Mouse (Mus musculus): ENCODE data around the gene Ccdc138. TPM values are rescaled to one million over a fixed set of nuclear protein-coding genes. Genes with fewer than 3 reads are reported as not detected.

The Ccdc138 gene
- polyA plus RNA-seq, 1 experiment = 0.44 TPM

DNA sequence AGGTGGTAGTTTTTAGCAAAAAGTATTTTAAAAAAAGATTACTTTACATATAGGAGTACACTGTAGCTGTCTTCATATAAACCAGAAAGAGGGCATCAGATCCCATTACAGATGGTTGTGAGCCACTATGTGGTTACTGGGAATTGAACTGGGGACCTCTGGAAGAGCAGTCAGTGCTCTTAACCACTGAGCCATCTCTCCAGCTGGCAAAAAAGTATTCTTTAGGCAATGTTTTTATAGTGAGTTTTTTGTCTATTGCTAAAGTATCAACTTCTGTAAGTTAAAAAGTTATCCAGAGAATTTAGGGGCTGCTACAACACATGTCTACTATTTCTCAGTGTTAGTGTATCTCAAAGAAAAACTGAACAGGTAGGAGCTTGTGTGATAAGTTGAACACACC, 1.0 kb upstream of the Ccdc138 start:
- H3K36me3 ChIP-seq (ENCODE audit: control insufficient read depth, insufficient read depth) = peaks cover 31% of the 10 kb centered on the region

DNA sequence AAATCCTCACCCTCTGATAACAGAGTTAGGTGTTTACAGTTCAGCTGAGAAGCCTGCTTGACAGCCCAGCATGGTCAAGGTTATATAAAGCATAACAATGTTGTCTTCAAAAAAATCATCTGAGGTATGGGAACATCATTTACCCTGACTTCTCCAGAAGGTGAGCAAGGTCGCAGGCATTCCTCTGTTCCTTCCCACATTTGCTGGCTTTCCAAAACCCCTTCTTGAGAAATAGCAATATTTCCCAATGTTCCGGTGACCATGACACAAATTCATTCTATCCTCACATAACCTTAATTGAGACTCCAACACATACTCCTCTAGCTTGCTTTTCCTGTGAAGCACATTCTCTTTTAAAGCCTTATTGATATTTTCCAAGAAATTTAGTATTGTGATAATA, 768 bp downstream of the Ccdc138 start:
- no peaks in the 10 kb centered on the region for H3K79me2 ChIP-seq (ENCODE audit: control insufficient read depth, insufficient read depth)
- TF ChIP-seq SRF (IDR thresholded peaks at IDR 0.05; ENCODE audit: control insufficient read depth, insufficient read length, low read depth) (no peak), REST (IDR thresholded peaks at IDR 0.05; ENCODE audit: insufficient read depth, insufficient read length) (no peak), POLR2AphosphoS2 (IDR thresholded peaks at IDR 0.05; ENCODE audit: insufficient read length, low read depth) (no peak), USF1 (IDR thresholded peaks at IDR 0.05; ENCODE audit: low read depth) (no peak), TCF3 (IDR thresholded peaks at IDR 0.05; ENCODE audit: insufficient read length, low read depth) (no peak), TCF12 (IDR thresholded peaks at IDR 0.05; ENCODE audit: insufficient read depth, poor library complexity, severe bottlenecking) (no peak), CEBPB (IDR thresholded peaks at IDR 0.05; ENCODE audit: insufficient read depth, poor library complexity, severe bottlenecking) (no peak), E2F4 (IDR thresholded peaks at IDR 0.05; ENCODE audit: insufficient read depth) (no peak), MYOG (IDR thresholded peaks at IDR 0.05; ENCODE audit: control insufficient read depth in 1 of 3, insufficient read depth in 1 of 3, insufficient read length in 2 of 3, low read depth in 2 of 3) (no peak), MYOD1 (IDR thresholded peaks at IDR 0.05; ENCODE audit: control insufficient read depth in 1 of 3, insufficient read length in 2 of 3, low read depth in 2 of 3) (no peak), POLR2A (IDR thresholded peaks at IDR 0.05; ENCODE audit: insufficient read length, low read depth) (no peak), MAX (IDR thresholded peaks at IDR 0.05; ENCODE audit: low read depth) (no peak)
- H3K4me3 ChIP-seq = peak overlapping the region; percentile 56
- peak overlapping the region; percentile 30 for H3ac ChIP-seq (ENCODE audit: control insufficient read depth, insufficient read length)
- H3K36me3 ChIP-seq (ENCODE audit: control insufficient read depth, insufficient read depth) = peaks cover 13% of the 10 kb centered on the region
- H3K4me2 ChIP-seq (ENCODE audit: low read depth) = peak overlapping the region; percentile 69
- no peaks in the 10 kb centered on the region for H3K27me3 ChIP-seq (ENCODE audit: control insufficient read depth, insufficient read depth, insufficient read length)

More for the DNA sequence above, 1.0 kb upstream of the Ccdc138 start:
- Histone ChIP-seq H3K79me2 (ENCODE audit: control insufficient read depth, insufficient read depth) (no peaks in the 10 kb centered on the region), H3K27me3 (ENCODE audit: control insufficient read depth, insufficient read depth, insufficient read length) (no peaks in the 10 kb centered on the region), H3ac (ENCODE audit: control insufficient read depth, insufficient read length) (no peak overlapping the region), H3K4me3 (peak overlapping the region; percentile 56), H3K4me2 (ENCODE audit: low read depth) (peak overlapping the region; percentile 91)
- TF ChIP-seq SRF (IDR thresholded peaks at IDR 0.05; ENCODE audit: control insufficient read depth, insufficient read length, low read depth) (no peak), REST (IDR thresholded peaks at IDR 0.05; ENCODE audit: insufficient read depth, insufficient read length) (no peak), MYOG (IDR thresholded peaks at IDR 0.05; ENCODE audit: control insufficient read depth in 1 of 3, insufficient read depth in 1 of 3, insufficient read length in 2 of 3, low read depth in 2 of 3) (no peak), MYOD1 (IDR thresholded peaks at IDR 0.05; ENCODE audit: control insufficient read depth in 1 of 3, insufficient read length in 2 of 3, low read depth in 2 of 3) (no peak), E2F4 (IDR thresholded peaks at IDR 0.05; ENCODE audit: insufficient read depth) (no peak), TCF12 (IDR thresholded peaks at IDR 0.05; ENCODE audit: insufficient read depth, poor library complexity, severe bottlenecking) (no peak), CEBPB (IDR thresholded peaks at IDR 0.05; ENCODE audit: insufficient read depth, poor library complexity, severe bottlenecking) (no peak), POLR2AphosphoS2 (IDR thresholded peaks at IDR 0.05; ENCODE audit: insufficient read length, low read depth) (no peak), POLR2A (IDR thresholded peaks at IDR 0.05; ENCODE audit: insufficient read length, low read depth) (no peak), TCF3 (IDR thresholded peaks at IDR 0.05; ENCODE audit: insufficient read length, low read depth) (no peak), MAX (IDR thresholded peaks at IDR 0.05; ENCODE audit: low read depth) (no peak), USF1 (IDR thresholded peaks at IDR 0.05; ENCODE audit: low read depth) (no peak)

DNA sequence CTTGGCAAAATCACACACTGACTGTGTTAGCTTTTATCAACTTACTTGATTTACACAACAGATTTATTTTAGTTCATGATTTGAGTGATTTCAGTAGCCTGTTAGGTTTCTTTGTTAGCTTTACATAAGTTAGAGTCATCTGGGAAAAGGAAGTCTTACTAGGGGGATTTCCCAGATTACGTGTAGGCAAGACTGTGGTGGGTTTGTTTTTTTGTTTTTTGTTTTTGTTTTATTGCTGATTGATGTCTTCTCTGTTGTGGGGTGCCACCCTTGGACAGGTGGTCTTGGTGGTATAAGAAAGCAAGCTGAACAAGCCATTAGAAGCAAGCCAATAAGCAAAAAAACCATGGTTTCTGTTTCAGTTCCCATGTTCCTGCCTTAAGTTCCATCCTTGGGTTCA, 31.6 kb downstream of the Ccdc138 start:
- Histone ChIP-seq H3K4me2 (ENCODE audit: low read depth) (no peak overlapping the region), H3K4me3 (no peak overlapping the region), H3K36me3 (ENCODE audit: control insufficient read depth, insufficient read depth) (no peaks in the 10 kb centered on the region), H3ac (ENCODE audit: control insufficient read depth, insufficient read length) (no peak overlapping the region), H3K79me2 (ENCODE audit: control insufficient read depth, insufficient read depth) (no peaks in the 10 kb centered on the region), H3K27me3 (ENCODE audit: control insufficient read depth, insufficient read depth, insufficient read length) (no peaks in the 10 kb centered on the region)
- TF ChIP-seq SRF (IDR thresholded peaks at IDR 0.05; ENCODE audit: control insufficient read depth, insufficient read length, low read depth) (no peak), E2F4 (IDR thresholded peaks at IDR 0.05; ENCODE audit: insufficient read depth) (no peak), REST (IDR thresholded peaks at IDR 0.05; ENCODE audit: insufficient read depth, insufficient read length) (no peak), MAX (IDR thresholded peaks at IDR 0.05; ENCODE audit: low read depth) (no peak), MYOG (IDR thresholded peaks at IDR 0.05; ENCODE audit: control insufficient read depth in 1 of 3, insufficient read depth in 1 of 3, insufficient read length in 2 of 3, low read depth in 2 of 3) (no peak), CEBPB (IDR thresholded peaks at IDR 0.05; ENCODE audit: insufficient read depth, poor library complexity, severe bottlenecking) (no peak), TCF3 (IDR thresholded peaks at IDR 0.05; ENCODE audit: insufficient read length, low read depth) (no peak), TCF12 (IDR thresholded peaks at IDR 0.05; ENCODE audit: insufficient read depth, poor library complexity, severe bottlenecking) (no peak), MYOD1 (IDR thresholded peaks at IDR 0.05; ENCODE audit: control insufficient read depth in 1 of 3, insufficient read length in 2 of 3, low read depth in 2 of 3) (no peak), POLR2AphosphoS2 (IDR thresholded peaks at IDR 0.05; ENCODE audit: insufficient read length, low read depth) (no peak), USF1 (IDR thresholded peaks at IDR 0.05; ENCODE audit: low read depth) (no peak), POLR2A (IDR thresholded peaks at IDR 0.05; ENCODE audit: insufficient read length, low read depth) (no peak)

DNA sequence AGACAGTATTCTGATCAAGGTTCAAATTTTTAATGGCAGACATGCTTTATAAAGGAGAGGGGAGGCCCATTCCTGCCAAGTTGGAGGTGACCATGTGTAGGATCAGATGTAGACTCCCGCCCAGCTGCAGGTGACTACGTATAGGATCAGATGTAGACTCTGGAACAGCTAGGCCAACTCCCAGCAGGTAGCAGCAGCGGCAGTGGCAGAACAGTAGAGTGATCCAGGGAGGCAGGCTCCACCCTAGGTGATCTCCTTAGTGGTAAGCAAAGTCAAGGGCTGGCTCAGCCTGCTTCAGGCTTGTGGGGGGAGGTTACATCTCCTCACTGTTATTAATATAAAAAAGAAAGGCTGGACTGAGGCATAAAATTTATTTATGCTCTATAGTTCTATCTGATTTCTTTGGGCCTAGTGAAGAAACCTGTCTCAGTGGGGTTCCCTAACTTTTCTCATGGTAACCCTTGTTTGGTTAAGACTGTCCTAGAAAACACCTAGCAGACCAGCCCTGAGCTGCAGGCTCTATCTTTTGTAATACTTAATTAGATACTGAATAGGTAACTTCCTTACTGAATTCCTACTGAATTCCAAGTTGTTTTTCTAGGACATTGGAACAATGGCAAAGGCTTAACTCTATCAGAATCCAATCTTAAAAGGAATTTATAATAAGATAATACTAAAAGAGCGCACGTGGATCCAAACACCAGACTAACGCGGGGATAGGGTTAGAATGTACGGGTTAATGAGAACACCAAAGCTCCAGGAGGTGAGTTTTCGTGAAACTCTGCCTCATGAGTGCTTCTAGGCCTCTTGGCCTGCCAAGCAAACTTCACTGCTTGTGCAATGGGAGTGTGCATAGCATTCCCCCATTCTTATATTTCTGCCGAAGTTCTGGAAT, 33.4 kb downstream of the Ccdc138 start:
- Histone ChIP-seq H3K4me2 (ENCODE audit: low read depth) (no peak overlapping the region), H3K4me3 (no peak overlapping the region), H3K79me2 (ENCODE audit: control insufficient read depth, insufficient read depth) (no peaks in the 10 kb centered on the region), H3K27me3 (ENCODE audit: control insufficient read depth, insufficient read depth, insufficient read length) (no peaks in the 10 kb centered on the region), H3ac (ENCODE audit: control insufficient read depth, insufficient read length) (no peak overlapping the region), H3K36me3 (ENCODE audit: control insufficient read depth, insufficient read depth) (no peaks in the 10 kb centered on the region)
- TF ChIP-seq REST (IDR thresholded peaks at IDR 0.05; ENCODE audit: insufficient read depth, insufficient read length) = no peak
- TF ChIP-seq SRF (IDR thresholded peaks at IDR 0.05; ENCODE audit: control insufficient read depth, insufficient read length, low read depth) = no peak
- no peak for TF ChIP-seq E2F4 (IDR thresholded peaks at IDR 0.05; ENCODE audit: insufficient read depth)
- no peak for TF ChIP-seq CEBPB (IDR thresholded peaks at IDR 0.05; ENCODE audit: insufficient read depth, poor library complexity, severe bottlenecking)
- TF ChIP-seq POLR2A (IDR thresholded peaks at IDR 0.05; ENCODE audit: insufficient read length, low read depth) = no peak
- TF ChIP-seq TCF12 (IDR thresholded peaks at IDR 0.05; ENCODE audit: insufficient read depth, poor library complexity, severe bottlenecking) = no peak
- TF ChIP-seq MYOG (IDR thresholded peaks at IDR 0.05; ENCODE audit: control insufficient read depth in 1 of 3, insufficient read depth in 1 of 3, insufficient read length in 2 of 3, low read depth in 2 of 3) = no peak
- no peak for TF ChIP-seq POLR2AphosphoS2 (IDR thresholded peaks at IDR 0.05; ENCODE audit: insufficient read length, low read depth)
- TF ChIP-seq MAX (IDR thresholded peaks at IDR 0.05; ENCODE audit: low read depth) = no peak
- TF ChIP-seq TCF3 (IDR thresholded peaks at IDR 0.05; ENCODE audit: insufficient read length, low read depth) = no peak
- TF ChIP-seq USF1 (IDR thresholded peaks at IDR 0.05; ENCODE audit: low read depth) = no peak
- no peak for TF ChIP-seq MYOD1 (IDR thresholded peaks at IDR 0.05; ENCODE audit: control insufficient read depth in 1 of 3, insufficient read length in 2 of 3, low read depth in 2 of 3)

Measured in myocyte (in vitro differentiated cells).